Mouse (Mus musculus) layer of hippocampus, adult 2 months (tissue): Measurements from ENCODE around the gene Rapgefl1. TPM values are rescaled to one million over a fixed set of nuclear protein-coding genes. Genes with fewer than 3 reads are reported as not detected.

ENCODE experiments used
- DNase-seq, 2 experiments: peaks; one replicate each; pipeline ENCODE4 v3.0.0; 2022; ENCODE audit warnings: low spot score in 2 of 2
- H3K27ac ChIP-seq: fragments of 200-600 bp; 2 replicates; pipeline ENCODE4 v1.8.1; 2022
- H3K4me3 ChIP-seq: fragments of 200-600 bp; 2 replicates; pipeline ENCODE4 v1.8.1; 2022; ENCODE audit warnings: mild to moderate bottlenecking
- CTCF ChIP-seq: fragments of 200-600 bp; conservative IDR thresholded peaks from 2 replicates; pipeline ENCODE4 v1.8.1; 2022; ENCODE audit warnings: antibody characterized with exemption, mild to moderate bottlenecking, moderate library complexity
- total RNA-seq, 2 experiments: library from RNA; stranded (reverse); gene quantifications; 2 replicates each; pipeline ENCODE4 v1.2.3; 2021

The Rapgefl1 gene
- total RNA-seq, 2 experiments from 2014 or later, result 213 to 240 TPM

GRCm38 (mm10) chr11:98877001-98877400 is 40.4 kb downstream of the Rapgefl1 start:
- no peak for DNase-seq
- no peak for TF ChIP-seq CTCF
- peak overlapping the region; percentile 43; the same call in 1 of the 2 replicates for H3K27ac ChIP-seq
- no peak overlapping the region for H3K4me3 ChIP-seq

GRCm38 (mm10) chr11:98887703-98888102 is 51.1 kb downstream of the Rapgefl1 start:
- H3K27ac ChIP-seq, result no peak overlapping the region
- no peak for TF ChIP-seq CTCF
- no peak for DNase-seq
- no peak overlapping the region for H3K4me3 ChIP-seq

- no peak for DNase-seq
- no peak overlapping the region for H3K27ac ChIP-seq
- H3K4me3 ChIP-seq, result no peak overlapping the region
- no peak for TF ChIP-seq CTCF
Measured at GRCm38 (mm10) chr11:98889077-98889476, 52.5 kb downstream of the Rapgefl1 start.

GRCm38 (mm10) chr11:98889977-98890376 is 53.4 kb downstream of the Rapgefl1 start:
- Histone ChIP-seq H3K4me3 (no peak overlapping the region), H3K27ac (no peak overlapping the region)
- TF ChIP-seq CTCF, result no peak
- no peak for DNase-seq

GRCm38 (mm10) chr11:98892426-98892825 is 55.8 kb downstream of the Rapgefl1 start:
- no peak for TF ChIP-seq CTCF
- Histone ChIP-seq H3K4me3 (no peak overlapping the region), H3K27ac (no peak overlapping the region)
- no peak for DNase-seq

- DNase-seq, result no peak
- no peak for TF ChIP-seq CTCF
- no peak overlapping the region for H3K4me3 ChIP-seq
- H3K27ac ChIP-seq, result no peak overlapping the region
Measured at GRCm38 (mm10) chr11:98900529-98901125, 64.0 kb downstream of the Rapgefl1 start.

- Histone ChIP-seq H3K4me3 (no peak overlapping the region), H3K27ac (no peak overlapping the region)
- DNase-seq, result no peak
- TF ChIP-seq CTCF, result no peak
Measured at GRCm38 (mm10) chr11:98902621-98903245, 66.1 kb downstream of the Rapgefl1 start.

Other genes starting within 250 kb of the Rapgefl1 start
- gene Ormdl3, start 249.4 kb upstream of the Rapgefl1 start, total RNA-seq, result 10 to 100 TPM; 51.1 to 55.8 TPM
- gene Lrrc3c, start 238.5 kb upstream of the Rapgefl1 start, total RNA-seq, result not detected
- gene Gm12355, start 211.1 kb upstream of the Rapgefl1 start, total RNA-seq, result 10 to 100 TPM; 11.4 to 11.5 TPM
- gene Gsdma3, start 210.4 kb upstream of the Rapgefl1 start, total RNA-seq, result not detected
- not detected for gene Gsdma2, start 190.0 kb upstream of the Rapgefl1 start, total RNA-seq
- gene Gsdma, start 172.4 kb upstream of the Rapgefl1 start, total RNA-seq, result not detected
- 100 to 1,000 TPM; 123 to 125 TPM for gene Psmd3, start 154.2 kb upstream of the Rapgefl1 start, total RNA-seq
- not detected for gene Csf3, start 135.5 kb upstream of the Rapgefl1 start, total RNA-seq
- 100 to 1,000 TPM; 146 to 148 TPM for gene Med24, start 107.3 kb upstream of the Rapgefl1 start, total RNA-seq
- gene Thra, start 96.1 kb upstream of the Rapgefl1 start, total RNA-seq, result 1,000 to 10,000 TPM in 1 of 2 experiments, 100 to 1,000 TPM in 1; 996 to 1,082 TPM
- gene Nr1d1, start 61.5 kb upstream of the Rapgefl1 start, total RNA-seq, result 10 to 100 TPM; 93.2 to 94.0 TPM
- gene Msl1, start 41.3 kb upstream of the Rapgefl1 start, total RNA-seq, result 100 to 1,000 TPM; 168 to 178 TPM
- gene Casc3, start 31.9 kb upstream of the Rapgefl1 start, total RNA-seq, result 10 to 100 TPM; 61.0 to 62.1 TPM
- 10 to 100 TPM; 68.6 to 70.9 TPM for gene Wipf2, start 26.9 kb downstream of the Rapgefl1 start, total RNA-seq
- gene Cdc6, start 71.0 kb downstream of the Rapgefl1 start, total RNA-seq, result under 1 TPM; 0.52 to 0.64 TPM
- gene Rara, start 91.0 kb downstream of the Rapgefl1 start, total RNA-seq, result 10 to 100 TPM; 15.4 to 19.0 TPM
- gene Gjd3, start 146.2 kb downstream of the Rapgefl1 start, total RNA-seq, result 1 to 10 TPM; 1.3 to 2.0 TPM
- gene Top2a, start 187.4 kb downstream of the Rapgefl1 start, total RNA-seq, result 1 to 10 TPM; 1.7 to 3.0 TPM
- 10 to 100 TPM; 69.4 to 71.9 TPM for gene Igfbp4, start 204.5 kb downstream of the Rapgefl1 start, total RNA-seq